Mouse (Mus musculus) urinary bladder, postnatal 36 days (tissue): ENCODE results near the gene Acsl3.
A peak's percentile ranks its signal among the peaks of the same experiment; 100 is the strongest.

Experiments
- DNase-seq, 2 experiments: peaks; one replicate each; pipeline ENCODE4 v3.0.0; 2022; ENCODE audit warnings: low spot score in 2 of 2, mixed read lengths in 1 of 2

Gene Acsl3

GRCm38 (mm10) chr1:78742198-78742597, 84.6 kb downstream of the Acsl3 start:
- DNase-seq: no peak

GRCm38 (mm10) chr1:78743318-78743717, 85.7 kb downstream of the Acsl3 start:
- DNase-seq: no peak

- peak in 1 of 2 experiments; percentile 34 for DNase-seq
These were observed 87.7 kb downstream of the Acsl3 start for GRCm38 (mm10) chr1:78745230-78745777.
